Mouse (Mus musculus) cortical plate, adult 2 months (tissue): ENCODE data around the gene Rab4a.

Source experiments
- CTCF ChIP-seq: fragments of 200-500 bp; IDR thresholded peaks from 2 replicates; pipeline ENCODE4 v1.5.1; 2011; ENCODE audit warnings: mild to moderate bottlenecking, control low read depth, low read length; ENCODE audit not compliant: insufficient read depth; ENCODE audit errors: extremely low read depth
- POLR2A ChIP-seq: fragments of 200-500 bp; IDR thresholded peaks from 2 replicates; pipeline ENCODE4 v1.6.1; 2011; ENCODE audit warnings: mild to moderate bottlenecking, low read length, control low read depth; ENCODE audit not compliant: insufficient read depth; ENCODE audit errors: extremely low read depth

DNA sequence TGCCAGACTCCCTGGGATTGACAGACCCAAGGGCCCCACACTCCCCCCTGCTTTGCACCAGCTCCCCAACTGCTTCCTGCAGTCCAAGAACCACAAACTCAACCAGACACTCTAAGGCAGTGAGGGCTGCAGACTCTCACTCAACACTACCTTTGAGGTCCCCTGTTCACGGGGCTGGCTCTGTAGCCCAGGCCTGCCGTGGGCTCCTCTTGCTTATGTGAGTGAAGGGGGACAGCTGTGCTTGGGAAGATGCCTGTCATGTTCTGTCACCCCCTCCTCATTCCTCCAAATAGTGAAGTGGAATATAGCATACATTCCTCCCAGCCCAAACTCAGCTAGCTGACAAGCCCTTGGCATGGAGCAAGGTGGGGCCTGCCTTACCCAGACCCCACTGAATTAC lies 76.6 kb downstream of the Rab4a start:
- TF ChIP-seq CTCF (no peak), POLR2A (no peak)
